Mouse (Mus musculus) olfactory bulb, adult 2 months (tissue): Measurements from ENCODE around the gene Dspp.

ENCODE experiments used
- CTCF ChIP-seq: fragments of 200-500 bp; IDR thresholded peaks from 2 replicates; pipeline ENCODE4 v1.5.1; 2012; ENCODE audit warnings: low read depth, mild to moderate bottlenecking, low read length, moderate library complexity; ENCODE audit not compliant: insufficient read depth
- POLR2A ChIP-seq: fragments of 200-500 bp; IDR thresholded peaks from 2 replicates; pipeline ENCODE4 v1.6.1; 2012; ENCODE audit warnings: mild to moderate bottlenecking, low read depth, low read length, moderate library complexity; ENCODE audit not compliant: insufficient read depth

DNA sequence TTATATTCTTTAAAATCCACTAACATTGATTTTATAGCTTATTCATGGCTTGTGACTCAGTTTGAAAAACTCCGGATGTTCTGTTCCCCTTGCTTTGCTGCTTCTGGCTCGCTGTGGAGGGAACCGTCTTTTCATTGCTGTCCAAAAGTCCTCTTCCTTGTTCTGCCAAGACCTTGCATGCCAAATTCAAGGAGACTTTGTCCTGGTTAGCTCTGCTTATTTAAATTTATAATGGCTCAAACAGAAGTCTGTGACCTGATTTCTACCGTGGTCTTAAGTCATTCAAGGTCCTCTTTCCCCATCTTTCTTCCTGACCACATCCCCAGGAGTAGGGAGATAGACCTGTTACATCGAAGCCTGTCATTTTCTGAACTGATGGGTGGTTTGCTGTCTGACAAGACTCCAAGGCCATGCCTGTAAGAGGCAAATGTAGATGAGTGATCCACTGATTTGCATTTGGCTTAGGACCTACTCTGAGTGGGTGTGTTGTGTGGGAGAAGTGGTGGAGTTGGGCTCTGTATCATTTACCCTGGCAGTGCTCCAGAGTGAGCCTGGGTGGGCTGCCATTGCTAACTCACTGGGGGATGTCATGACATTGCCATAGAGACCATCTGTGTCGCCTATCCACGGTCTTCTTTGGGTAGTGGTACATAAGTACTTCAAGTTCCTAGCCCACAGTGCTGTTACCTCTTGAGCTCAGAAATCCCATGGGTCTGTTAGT, 12.0 kb upstream of the Dspp start:
- TF ChIP-seq CTCF (no peak), POLR2A (no peak)
